Mouse (Mus musculus) thymus, postnatal 36 days (tissue): ENCODE data around the gene Sipa1.

Experiments used
- DNase-seq, 2 experiments: peaks; one replicate each; pipeline ENCODE4 v3.0.0; 2022; ENCODE audit warnings: mixed read lengths in 2 of 2

The Sipa1 gene

DNA sequence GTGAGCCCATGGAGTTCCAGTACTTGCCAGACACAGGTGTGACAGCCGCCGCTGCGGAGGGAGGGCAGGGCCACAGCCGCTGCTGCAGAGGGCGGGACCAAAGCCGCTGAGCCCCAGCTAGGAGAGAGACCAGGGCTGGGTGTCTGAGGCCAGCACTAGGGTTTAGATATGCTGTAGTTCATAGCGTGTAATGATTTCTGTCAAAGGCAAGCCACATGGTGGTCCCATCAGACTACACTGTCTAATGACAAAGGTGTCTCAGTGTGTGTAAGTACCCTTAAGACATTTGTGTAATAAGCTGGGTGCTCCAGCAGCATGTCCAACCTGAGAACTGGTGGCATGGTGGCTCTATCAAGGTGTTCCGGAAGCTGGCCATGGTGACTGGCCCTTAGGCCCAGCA is 21.9 kb downstream of the Sipa1 start:
- no peak for DNase-seq

DNA sequence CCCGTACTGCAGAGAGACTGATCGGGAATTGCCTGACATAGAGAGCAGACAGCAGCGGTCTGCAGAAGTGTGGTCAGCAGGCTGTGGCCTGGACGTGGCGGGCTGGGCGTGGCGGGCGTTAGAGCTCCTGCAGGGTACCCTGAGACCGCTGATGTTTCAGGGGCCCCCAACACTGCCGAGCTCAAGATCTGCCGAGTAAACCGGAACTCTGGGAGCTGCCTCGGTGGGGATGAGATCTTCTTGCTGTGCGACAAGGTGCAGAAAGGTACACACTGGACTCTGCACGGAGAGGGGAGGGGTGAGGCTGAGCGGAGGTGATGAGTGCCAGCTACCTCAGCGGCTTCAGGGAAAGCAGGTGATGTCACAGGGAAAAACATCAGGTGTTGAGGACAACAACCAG is 22.5 kb downstream of the Sipa1 start:
- no peak for DNase-seq

DNA sequence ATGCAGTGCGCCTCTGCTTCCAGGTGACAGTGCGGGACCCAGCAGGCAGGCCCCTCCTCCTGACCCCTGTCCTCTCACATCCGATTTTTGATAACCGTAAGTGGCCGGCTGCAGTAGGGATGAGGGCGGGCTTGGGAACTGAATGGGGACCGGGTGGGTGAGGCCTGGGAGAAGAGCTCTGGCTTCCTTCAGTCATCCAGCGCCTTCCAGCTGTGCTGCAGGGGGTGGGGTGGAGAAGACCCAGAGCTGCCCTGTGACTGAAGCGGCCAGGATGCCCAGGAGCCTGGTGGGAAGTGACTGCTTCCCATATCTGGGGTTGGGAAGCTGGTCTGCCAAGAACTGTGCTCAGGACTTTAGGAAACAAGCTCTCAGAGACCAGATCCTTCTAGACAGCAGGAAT is 23.2 kb downstream of the Sipa1 start:
- DNase-seq: no peak

DNA sequence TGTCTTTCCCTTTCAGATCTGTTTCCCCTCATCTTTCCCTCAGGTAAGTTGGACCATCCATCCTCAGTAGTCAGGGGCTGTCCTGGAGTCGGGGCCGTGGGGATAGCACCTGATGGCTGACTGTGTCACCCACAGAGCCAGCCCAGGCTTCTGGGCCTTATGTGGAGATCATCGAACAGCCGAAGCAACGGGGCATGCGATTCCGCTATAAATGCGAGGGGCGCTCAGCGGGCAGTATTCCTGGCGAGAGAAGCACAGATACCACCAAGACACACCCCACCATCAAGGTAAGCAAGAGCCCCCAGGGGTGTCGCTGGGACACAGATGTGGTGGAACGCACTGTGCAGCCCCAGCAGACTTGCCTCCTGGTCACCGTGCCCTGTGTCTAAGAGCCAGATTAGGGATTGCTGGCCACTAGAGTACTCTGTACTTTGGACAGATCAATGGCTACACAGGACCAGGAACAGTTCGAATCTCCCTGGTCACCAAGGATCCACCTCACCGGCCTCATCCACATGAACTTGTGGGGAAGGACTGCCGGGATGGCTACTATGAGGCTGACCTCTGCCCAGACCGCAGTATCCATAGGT is 25.0 kb downstream of the Sipa1 start:
- DNase-seq: no peak

DNA sequence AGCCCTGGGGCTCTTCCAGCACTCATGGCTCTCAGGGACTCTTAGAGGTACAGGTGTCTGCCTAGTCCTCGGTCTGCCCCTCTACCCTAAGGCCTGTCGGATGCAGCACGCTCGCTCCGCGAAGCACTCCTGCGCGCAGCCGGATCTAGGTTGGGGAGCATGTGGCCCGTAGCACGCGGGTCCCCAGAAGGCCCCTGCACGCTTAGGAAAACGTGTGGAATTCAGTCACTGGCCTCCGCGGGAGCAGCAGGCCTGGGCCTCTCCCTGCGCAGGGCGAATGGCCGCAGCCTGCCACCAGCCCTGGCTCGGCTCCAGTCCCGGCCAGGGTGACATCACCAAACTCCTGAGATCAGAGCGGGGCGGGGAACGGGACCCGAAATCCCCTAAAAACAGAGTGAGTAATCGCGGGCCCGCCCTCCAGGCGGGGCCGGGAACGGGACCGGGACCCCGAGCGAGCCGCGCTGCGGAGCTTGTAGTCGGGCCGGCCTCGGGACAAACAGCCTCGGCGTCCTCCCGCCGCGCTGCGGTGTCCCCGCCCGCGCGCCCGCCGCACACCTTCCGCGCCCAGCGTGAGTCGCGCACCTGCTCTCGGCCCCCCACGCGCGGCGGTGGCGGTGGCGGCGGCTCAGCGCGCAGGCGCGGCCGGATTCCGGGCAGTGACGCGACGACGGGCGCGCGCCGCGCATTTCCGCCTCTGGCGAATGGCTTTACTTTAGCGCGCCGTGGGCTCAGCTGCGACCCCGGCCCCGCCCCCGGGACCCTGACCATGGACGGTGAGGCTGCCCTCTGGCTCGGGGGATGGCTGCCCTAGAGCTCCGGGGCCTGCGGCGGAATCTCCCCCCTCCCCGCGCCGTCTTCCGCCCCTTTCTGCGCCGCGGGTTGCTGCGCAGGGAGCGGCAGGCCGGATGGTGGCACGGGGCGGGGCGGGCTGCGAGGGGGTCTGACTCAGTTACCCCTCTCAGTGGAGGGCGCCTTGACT is 26.1 kb downstream of the Sipa1 start, which contains the start of gene Rela:
Gene Rela, plus strand, starts transcription at position 415 of the 979 bp plus-strand sequence.
- DNase-seq: peak; percentile 90 to 91

DNA sequence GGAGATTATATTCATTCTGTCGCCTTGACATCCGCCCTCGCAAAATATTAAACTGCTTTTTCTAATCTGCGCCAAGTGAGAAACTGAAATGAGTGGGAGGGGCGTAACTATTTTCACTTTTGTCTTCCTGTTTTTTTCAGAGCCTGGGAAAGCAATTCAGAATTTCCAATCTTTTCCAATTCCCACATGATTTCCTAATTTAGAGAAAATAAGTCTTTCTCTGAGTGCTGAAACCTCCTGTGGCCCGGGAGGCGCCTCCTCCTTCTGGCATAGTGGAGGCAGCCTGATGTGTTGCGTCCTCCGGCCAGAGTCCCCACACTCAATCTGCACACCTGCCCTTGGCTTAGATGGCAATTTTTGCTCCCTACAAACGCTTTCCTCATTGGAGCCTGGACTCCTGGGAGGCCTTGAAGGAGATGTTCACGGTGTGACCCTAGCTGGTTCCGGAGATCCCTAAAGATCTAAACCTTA is 26.9 kb downstream of the Sipa1 start:
- DNase-seq: no peak

DNA sequence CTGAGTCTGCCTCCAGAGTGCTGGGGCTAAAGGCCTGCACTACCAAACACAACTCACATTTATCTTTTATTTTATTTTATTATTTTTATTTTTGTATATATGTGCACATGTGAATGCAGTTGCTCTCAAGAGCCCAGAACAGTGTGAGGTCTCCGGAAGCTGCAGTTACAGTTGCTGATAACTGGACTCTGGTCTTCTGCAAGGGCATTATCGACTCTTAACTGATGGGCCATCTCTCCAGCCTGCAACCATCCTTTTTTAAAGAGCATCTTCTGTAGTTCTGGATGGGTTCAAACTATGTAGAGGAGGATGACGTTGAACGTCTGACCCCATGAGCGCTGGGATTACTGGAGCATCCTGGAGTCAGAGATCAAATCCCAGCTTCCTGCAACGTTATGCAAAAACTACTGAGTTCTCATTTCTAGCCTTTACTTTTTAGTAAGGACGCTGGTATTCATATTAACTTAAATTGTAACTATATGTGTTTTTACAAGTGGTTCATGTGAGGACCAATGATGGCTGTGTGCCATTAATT is 27.4 kb downstream of the Sipa1 start:
- DNase-seq: no peak

DNA sequence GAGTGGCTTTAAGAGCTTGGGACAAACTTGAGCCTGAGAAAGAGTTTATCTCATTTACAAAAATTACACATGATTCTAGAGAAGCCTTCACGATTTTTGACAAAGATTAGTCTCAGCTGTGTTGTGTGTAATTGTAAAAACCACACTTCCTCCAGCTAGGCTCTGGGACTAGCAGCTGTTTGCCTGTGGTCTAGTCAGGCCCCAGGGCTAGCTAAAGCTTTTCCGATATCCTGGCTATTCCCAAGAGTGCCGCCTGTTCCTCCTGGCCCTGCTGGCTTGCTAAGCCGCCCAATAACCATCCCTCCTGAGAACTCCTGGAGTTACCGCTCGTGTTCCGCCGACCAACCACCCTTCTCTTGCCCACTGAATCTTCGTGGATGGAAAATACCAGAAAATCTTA is 31.4 kb downstream of the Sipa1 start:
- no peak for DNase-seq

DNA sequence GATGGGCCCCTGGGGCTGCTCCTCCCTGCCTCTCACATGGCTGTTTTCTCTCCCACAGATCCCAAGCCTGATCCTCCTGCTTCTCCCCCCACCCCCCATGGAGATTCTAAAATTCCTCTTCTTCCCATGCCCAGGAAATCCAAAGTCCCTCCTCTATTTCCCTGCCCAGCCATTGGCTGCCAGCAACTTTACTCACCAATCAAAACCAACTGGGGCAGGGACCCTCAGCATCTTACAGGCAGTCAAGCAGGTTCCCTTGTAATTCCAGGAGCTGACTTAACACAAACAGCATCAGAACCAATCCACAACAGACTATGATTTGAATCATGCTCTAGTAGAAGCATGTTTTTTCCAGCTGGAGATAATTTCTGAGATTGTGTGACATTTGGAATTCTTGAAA is 33.6 kb downstream of the Sipa1 start:
- no peak for DNase-seq

DNA sequence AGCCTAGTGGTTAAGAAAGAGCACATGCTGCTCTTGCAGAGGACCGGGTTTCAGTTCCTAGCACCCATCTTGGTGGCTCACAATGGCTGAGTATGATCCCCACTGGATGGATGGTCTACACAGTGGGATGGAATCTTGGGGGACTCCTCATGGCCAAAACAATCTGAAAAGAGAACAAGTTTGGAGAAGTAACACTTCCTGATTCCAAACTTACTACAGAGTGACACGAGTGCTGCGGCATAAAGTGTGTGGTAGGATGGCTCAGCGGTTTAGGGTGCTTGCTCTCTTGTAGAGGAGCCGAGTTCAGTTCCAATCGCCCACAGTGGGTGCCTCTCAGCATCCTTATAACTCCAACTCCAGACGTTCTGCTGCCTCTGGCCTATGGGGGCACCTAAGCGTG is 38.2 kb downstream of the Sipa1 start:
- DNase-seq: no peak

DNA sequence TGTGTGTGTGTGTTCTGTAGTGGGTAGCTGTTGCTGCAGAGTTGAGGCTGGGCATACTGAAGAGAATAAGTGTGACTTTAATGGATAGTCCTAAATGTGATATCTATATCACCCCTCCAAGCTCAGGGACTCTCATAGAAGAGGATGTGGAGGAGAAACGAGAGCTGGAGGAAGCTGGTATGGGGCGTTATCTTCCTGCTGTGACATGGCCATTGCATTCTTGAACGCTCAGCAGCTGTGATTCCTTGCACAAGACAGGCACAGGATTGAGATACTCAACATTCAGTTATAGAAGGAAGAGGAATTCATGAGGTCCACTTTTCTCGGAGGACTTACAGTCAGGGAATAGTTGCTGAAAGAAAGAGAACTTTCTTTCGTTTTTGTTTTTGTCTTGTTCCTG is 41.6 kb downstream of the Sipa1 start:
- DNase-seq: no peak

DNA sequence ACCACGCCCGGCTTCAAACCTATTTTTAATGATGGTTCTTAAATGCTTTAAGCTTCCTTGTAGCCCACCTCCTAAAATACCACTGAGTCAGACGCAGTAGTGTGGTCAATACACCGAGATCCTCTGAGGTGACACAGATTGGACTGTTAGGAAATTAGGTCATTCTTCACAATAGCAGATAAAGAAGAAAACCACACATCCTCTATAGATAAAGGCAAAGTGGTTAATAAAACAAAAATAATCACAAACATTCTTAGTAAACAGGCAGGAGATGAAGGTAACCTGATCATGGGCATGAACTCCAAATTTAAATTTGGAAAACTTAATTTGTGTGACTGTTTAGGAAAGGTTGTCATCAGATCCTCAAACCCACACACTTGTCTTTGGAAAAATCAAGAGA is 43.5 kb downstream of the Sipa1 start:
- no peak for DNase-seq

DNA sequence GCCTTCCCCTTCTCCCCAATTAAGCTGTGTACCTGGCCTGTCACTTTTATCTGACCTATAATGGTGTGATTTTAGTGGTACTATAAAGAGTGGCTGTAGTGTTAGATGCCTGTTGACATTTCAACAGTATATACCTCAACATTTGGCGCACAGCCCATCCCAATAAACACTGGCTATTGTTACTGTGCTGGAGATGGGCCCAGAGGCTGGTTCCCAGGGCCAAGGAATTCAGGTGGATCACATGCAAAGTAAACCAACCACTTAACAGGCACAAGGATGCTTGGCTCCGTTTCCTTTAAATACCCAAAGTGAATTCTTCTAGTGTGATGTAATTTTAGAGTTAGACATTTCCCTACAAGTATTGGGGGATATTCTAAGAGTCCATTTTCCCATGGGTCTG is 48.6 kb downstream of the Sipa1 start:
- no peak for DNase-seq

DNA sequence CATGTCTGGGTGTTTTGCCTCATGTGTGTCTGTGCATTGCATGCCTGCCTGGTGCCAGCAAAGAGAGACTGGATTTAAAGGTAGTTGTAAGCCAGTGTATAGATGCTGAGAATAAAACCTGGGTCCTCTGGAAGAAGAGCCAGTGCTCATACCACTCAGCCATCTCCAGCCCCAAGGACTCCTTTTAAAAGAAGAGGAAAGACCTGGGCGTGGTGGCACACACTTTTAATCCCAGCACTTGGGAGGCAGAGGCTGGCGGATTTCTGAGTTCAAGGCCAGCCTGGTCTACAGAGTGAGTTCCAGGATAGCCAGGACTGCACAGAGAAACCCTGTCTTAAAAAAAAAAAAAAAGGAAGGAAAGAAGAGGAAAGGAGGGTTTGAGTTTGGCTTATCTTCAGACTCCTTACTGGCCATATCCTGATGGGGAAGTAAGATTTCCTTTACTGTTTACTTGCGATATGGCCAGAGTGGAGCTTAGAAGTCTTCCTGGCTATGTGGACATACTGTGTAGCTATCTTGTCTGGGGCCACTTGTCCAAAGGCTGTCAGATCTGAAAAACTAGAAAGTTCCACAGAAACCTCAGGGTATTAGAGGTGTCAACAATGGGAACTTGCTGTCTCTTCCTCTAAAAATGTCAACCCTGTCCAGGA is 50.6 kb downstream of the Sipa1 start:
- DNase-seq: no peak

DNA sequence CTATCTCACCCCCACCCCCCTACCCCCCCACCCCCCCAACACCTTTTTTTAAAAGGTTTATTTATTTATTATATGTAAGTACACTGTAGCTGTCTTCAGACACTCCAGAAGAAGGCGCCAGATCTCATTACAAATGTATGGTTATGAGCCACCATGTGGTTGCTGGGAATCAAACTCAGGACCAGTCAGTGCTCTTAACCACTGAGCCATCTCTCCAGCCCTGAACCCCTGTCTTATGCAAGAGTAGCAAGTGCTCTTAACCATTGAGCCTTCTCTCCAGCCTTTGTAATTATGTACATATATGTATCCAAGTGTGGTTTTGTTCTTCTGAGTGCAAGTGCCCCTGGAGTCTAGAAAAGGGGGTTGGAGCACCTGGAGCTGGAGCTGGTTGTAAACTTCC is 51.5 kb downstream of the Sipa1 start:
- no peak for DNase-seq

DNA sequence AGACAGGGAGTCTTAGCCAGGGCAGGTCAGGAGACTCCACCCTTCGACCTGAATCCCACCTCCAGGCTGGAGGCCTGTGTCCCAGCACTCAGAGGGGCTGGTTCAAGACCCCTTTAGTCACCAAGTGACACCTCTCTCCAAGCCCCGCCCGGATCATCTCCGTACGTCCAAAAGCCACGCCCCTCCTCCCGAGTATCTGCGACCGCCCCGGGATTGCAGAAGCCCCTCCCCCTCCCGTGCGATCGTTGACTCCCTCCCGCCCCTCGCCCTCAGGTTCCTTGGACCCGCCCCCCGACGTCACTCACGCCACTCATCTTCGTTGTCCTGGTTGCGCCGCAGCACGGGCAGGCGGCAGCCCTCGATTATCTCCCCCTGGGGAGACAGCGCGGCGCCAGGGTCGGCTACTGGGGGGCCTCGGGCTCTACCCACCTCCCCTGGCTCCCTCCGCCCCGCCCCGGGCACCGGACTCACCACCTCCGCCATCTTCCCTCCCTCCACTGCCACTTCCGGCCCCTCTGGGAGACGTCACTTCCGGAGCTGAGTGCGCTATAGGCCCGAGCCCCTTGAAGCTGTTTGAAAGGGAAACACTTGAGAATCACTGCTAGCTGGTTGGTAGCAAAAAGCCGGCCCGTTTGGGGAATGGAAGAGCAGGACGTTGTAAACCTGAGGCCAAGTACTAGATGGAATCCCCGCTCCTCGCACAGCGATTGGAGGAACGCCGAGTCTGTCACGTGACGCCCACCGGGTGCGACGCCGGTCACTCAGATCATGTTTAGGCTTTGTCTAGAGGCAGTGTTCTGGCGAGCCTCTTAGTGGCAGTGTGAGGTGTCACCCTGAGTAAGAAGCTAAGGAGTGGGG is 53.7 kb downstream of the Sipa1 start, which contains the start of gene Kat5:
Gene Kat5, minus strand, starts transcription at position 691 of the 858 bp plus-strand sequence.
- DNase-seq: peak; percentile 91 to 93

DNA sequence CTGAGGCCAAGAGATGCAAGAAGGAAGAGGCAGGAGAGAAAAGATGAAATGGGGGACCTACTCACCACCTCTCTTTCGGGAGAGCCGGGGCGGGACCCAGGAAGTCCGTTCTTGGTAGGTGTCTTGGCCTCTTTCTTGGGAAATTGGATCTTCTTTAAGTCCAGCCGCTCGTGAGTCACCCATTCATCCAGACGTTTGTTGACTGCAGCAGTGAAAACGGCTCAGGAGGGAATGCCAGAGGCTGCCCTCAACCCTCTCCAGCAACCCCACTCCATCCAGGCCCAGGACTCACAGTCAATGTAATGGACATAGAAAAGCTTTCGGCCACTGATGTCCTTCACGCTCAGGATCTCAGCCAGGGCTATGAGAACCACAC is 54.3 kb downstream of the Sipa1 start:
- DNase-seq: no peak

DNA sequence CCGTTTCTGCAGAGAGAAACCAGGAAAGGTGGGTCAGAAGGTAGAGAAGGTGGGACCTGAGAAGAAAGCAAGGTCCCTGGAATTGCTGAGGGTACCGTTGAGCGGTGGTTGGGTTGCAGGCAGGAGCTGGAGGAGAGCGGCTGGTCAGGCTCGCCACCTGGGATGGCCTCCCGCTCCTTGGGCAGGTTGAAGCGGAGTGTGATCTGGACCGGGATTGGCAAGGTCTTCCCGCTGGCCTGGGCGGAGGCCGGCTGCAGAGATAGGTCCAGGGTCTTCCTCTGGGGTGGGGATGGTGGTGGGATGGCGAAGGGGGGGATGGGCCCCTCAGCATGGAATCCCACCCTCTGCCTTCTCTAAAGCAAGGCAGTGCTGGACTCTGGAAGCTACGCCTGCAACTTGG is 54.8 kb downstream of the Sipa1 start:
- peak in 1 of 2 experiments; percentile 29 for DNase-seq

DNA sequence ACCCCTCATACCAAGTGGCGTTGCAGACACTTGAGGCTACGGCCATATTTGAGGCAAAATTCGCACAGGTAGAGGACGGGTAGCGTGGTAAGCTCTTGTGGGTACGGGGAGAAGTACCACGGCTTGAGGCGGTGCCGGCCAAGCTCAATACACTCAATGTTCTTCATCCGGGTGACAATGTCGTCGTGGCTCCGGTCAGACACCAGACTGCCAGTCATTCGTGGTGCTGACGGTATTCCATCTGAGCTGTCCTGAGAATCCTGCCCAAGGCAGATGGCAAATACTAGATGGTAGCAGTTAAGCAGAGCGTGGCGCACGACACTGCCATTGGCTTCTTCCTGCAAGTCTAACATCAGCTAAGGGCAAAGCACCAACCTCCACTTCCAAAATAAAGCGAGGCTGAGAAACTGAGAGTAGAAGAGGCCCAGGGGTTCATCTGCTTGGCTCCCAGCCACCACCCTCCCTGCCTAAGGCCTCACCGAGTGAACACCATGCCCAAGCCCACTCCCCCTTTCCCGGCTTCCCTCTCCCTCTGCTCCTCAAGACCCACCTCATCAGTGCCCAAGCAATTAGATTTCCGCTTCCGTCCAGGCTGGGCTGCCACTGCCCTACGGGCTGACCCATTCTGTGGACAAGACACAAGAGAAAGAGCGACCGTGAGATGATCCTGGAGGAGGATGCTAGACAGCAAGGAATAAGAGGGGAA is 55.6 kb downstream of the Sipa1 start:
- DNase-seq: peak in 1 of 2 experiments; percentile 20

DNA sequence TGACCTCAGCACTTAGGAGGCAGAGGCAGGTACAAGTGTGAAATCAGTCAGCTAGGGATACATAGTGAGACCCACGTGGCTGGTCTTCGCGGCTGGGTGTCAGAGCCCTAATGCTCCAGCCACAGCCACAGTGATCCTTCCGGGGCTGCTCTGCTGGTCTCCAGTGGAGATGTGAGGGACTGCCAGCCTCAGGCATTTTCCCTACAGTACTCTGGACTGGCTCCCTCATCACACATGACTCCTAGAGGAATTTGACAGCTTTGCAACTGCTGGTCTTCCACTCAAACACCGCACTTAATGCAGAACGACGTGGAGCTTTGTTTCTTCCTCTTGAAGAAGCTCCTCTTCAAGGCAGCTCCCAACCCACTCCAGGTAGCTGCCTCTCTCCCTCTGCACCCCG is 57.3 kb downstream of the Sipa1 start:
- no peak for DNase-seq

DNA sequence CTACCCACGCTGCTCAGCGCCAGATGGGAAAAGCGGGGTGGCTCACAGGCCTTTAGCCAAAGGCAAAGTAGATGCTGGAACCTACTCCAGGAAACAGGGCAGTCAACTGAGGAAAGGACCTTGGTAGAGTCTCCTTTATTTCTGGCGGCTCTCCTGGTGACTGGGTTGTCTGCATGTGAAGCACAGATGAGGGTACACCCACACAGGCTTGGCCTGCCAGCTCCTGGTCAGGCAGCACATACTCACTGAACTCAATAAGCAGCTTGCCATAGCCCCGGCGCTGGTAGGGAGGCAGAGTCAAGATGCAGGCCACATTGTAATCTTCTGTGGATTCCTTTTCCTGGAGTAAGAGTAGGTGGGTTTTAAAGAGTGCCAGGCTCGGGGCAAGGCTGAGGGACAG is 58.4 kb downstream of the Sipa1 start:
- no peak for DNase-seq

DNA sequence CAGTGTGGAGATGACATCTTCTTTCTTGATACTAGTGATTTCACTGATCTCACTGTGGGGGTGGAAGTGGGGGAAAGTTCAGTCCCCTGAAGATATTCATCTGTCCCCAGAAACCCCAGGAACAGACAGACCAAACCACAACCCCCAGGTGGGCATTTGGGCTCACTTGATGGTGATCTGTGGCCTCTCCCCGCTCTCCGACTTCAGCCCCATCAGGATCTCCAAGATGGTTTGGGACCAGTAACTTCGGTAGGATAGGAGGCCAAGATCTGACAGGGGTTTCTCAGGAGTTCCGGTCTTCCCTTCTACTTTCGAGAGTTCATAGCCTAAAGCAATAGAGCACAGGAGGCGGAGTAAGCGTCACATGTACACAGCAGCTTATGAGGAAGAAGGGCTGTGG is 59.8 kb downstream of the Sipa1 start:
- DNase-seq: no peak
